Mouse (Mus musculus): ENCODE results near the gene Kdm7a. TPM values are rescaled to one million over a fixed set of nuclear protein-coding genes. Genes with fewer than 3 reads are reported as not detected.
A peak's percentile ranks its signal among the peaks of the same experiment; 100 is the strongest.

Kdm7a gene
- total RNA-seq (2015; ENCODE audit: low replicate concordance) (98.7 and 110 TPM in 2 replicates), total RNA-seq (2017; ENCODE audit: low replicate concordance) (147 and 169 TPM in 2 replicates)

DNA sequence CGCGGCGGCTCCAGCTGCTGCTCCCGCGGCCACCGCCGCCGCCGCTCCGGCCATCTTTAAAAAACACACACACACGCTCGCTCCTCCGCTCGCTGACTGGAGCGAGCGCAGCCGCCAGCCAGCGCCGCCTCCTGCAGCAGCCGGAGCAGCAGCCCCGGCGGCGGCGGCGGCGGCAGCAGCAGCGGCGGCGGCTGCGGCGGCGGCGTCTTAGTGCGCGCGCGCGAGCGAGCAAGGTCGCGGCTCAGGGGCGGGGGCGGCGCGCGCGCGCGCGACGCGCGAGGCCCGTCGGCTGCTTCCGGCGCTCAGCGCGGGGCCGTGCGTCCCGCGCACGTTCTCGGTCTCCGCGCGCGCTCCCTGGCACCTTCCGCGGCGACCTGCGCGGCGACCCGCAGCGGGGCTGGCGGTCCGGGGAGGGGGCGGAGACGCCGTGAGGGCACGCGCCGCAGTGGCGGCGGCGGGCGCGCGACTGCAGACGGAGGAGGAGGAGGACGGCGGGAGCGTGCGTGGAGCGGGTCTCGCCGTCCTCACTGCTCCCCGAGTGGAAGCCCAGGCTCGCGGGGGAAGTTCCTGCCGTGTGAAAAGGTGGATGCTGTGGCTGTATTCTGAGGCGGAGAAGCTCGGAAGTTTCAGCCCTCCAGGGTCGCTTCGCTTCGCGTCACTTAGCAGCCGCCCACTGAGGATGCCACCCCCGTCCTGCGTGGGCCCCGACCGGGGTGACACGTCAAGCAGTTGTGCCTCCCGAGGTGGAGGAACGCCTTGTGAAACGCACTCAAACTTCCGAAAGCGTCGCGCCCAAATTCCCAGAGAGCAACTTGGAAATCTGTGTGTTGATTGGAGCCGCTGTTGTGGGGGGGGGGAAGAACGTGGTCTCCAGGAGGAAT lies at the start of gene Kdm7a:
TSS of gene Kdm7a (minus strand) at position 209 of the 881 bp plus-strand sequence.
- peak; percentile 60 for ATAC-seq (replicated peaks; ENCODE audit: low FRiP score, poor library complexity, severe bottlenecking)

- no peak for ATAC-seq (replicated peaks; ENCODE audit: low FRiP score, poor library complexity, severe bottlenecking)
Measured at GRCm38 (mm10) chr6:39255271-39255670, 48.7 kb upstream of the Kdm7a start.

GRCm38 (mm10) chr6:39250055-39250454 lies 43.5 kb upstream of the Kdm7a start:
- no peak for ATAC-seq (replicated peaks; ENCODE audit: low FRiP score, poor library complexity, severe bottlenecking)

- ATAC-seq (replicated peaks; ENCODE audit: low FRiP score, poor library complexity, severe bottlenecking) = no peak
Measured at GRCm38 (mm10) chr6:39249176-39249770, 42.7 kb upstream of the Kdm7a start.

GRCm38 (mm10) chr6:39244066-39244465 lies 37.5 kb upstream of the Kdm7a start:
- no peak for ATAC-seq (replicated peaks; ENCODE audit: low FRiP score, poor library complexity, severe bottlenecking)

- ATAC-seq (replicated peaks; ENCODE audit: low FRiP score, poor library complexity, severe bottlenecking) = no peak
Measured at GRCm38 (mm10) chr6:39243511-39243961, 36.9 kb upstream of the Kdm7a start.

DNA sequence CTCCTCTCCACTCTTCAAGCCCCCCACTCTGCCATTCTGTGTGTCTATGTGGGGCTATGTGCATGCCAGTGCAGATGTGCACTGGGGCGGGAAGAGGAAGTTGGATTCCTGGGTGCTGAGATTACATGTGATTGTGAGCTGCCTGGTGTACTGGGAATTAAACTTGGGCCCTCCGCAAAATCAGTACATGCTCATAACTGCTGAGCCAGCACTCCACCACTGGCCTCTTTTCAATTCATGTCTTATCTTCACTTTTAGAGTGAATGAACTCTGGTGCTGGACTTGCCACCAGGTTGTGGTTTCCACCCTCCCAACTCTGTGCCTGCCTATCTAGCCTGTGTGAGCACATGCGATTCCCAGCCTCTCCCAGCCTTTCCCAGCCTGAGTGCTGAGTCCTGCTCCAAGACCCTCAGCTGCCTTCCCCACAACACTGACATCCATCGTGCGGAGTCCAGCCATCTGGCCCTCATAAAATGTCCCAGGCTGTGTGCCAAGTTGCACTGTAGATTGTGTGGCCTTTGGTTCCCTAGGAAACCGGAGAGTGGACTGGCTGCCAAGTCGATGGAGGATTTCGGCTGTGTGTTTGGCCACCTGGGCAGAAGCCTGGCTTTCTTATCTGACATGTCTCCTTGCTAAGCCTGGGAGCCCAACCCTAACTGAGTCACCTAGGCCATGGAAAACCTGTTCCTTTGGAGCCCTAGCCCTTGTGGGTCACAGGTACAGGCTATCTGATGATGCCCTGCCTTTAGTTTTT lies 36.3 kb upstream of the Kdm7a start:
- no peak for ATAC-seq (replicated peaks; ENCODE audit: low FRiP score, poor library complexity, severe bottlenecking)

GRCm38 (mm10) chr6:39241421-39241891 lies 34.9 kb upstream of the Kdm7a start:
- no peak for ATAC-seq (replicated peaks; ENCODE audit: low FRiP score, poor library complexity, severe bottlenecking)

DNA sequence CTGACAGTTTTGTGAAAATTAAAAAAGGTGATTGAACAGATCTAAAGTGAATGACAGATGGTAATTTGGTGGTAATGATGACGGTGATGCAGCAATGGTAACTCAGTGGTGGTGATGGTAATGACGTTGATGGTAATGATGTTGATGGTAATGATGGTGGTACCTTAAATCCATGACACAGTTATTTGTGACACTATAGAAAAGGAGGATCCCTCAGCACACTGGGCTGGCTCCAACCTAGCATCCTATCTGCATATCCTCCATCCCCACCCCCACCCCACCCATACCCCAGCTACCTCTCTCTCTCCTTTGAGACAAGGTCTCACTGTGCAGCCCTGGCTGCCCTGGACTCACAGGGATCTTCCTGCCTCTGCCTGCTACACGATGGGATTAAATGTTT lies 34.4 kb upstream of the Kdm7a start:
- ATAC-seq (replicated peaks; ENCODE audit: low FRiP score, poor library complexity, severe bottlenecking) = no peak

- ATAC-seq (replicated peaks; ENCODE audit: low FRiP score, poor library complexity, severe bottlenecking) = no peak
Measured at GRCm38 (mm10) chr6:39237887-39238286, 31.3 kb upstream of the Kdm7a start.

- no peak for ATAC-seq (replicated peaks; ENCODE audit: low FRiP score, poor library complexity, severe bottlenecking)
Measured at GRCm38 (mm10) chr6:39232617-39233016, 26.0 kb upstream of the Kdm7a start.

GRCm38 (mm10) chr6:39230664-39231063 lies 24.1 kb upstream of the Kdm7a start:
- no peak for ATAC-seq (replicated peaks; ENCODE audit: low FRiP score, poor library complexity, severe bottlenecking)

DNA sequence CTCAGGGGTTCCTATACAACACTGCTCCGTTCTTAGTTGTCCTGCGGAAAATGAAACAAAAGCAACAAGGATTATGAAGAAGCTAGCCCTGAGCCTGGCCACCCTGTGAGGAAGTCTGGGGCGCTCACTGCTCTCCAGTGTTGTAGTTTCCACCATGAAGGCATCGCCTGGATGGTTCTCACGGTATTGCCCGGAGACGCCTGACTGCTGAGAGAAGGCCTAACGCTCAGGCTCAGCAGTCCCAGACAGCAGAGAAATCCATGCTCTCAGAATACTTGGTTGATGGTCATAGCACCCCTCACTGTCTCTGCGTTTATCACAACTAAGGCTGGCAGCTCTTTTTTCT lies 20.0 kb upstream of the Kdm7a start:
- ATAC-seq (replicated peaks; ENCODE audit: low FRiP score, poor library complexity, severe bottlenecking) = no peak

- no peak for ATAC-seq (replicated peaks; ENCODE audit: low FRiP score, poor library complexity, severe bottlenecking)
Measured at GRCm38 (mm10) chr6:39225876-39226609, 19.5 kb upstream of the Kdm7a start.

- ATAC-seq (replicated peaks; ENCODE audit: low FRiP score, poor library complexity, severe bottlenecking) = no peak
Measured at GRCm38 (mm10) chr6:39223328-39223885, 16.8 kb upstream of the Kdm7a start.

DNA sequence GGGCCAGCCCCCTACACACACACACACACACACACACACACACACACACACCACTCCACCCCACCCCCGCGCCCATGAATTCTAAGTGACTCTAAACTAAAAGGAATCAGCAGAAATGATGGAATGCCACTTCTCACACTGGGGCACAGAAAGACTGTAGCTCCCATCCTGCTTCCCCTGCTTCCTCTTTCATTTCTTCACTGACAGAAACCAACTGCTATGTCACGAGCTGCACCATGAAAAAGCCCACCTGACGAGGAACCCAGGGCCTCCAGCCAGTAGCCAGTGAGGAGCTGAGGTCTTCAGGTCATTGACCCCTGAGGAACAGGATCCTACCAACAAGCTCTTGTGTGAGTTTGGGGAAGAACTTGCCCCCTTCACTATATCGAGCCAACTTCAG lies 15.9 kb upstream of the Kdm7a start:
- no peak for ATAC-seq (replicated peaks; ENCODE audit: low FRiP score, poor library complexity, severe bottlenecking)

DNA sequence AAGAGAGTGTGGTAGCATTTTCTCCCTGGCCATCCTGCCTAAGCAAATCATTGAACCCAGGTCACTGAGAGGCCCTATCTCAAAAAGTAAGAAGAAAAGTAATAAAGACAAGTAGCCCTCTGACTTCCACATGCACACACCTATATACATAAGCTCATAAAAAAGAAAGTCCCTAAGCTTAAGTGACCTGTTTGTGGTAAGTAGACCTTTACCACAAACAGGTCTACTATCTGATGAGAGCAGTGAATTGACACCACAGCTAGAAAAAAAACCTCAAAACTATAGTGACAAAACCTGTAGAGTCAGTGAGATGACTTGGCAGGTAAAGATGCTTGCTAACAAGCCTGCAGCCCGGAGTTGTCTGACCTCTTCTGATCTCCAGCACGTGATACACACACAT lies 11.4 kb upstream of the Kdm7a start:
- ATAC-seq (replicated peaks; ENCODE audit: low FRiP score, poor library complexity, severe bottlenecking) = no peak

- ATAC-seq (replicated peaks; ENCODE audit: low FRiP score, poor library complexity, severe bottlenecking) = no peak
Measured at GRCm38 (mm10) chr6:39217138-39217537, 10.5 kb upstream of the Kdm7a start.

- no peak for ATAC-seq (replicated peaks; ENCODE audit: low FRiP score, poor library complexity, severe bottlenecking)
Measured at GRCm38 (mm10) chr6:39214949-39215606, 8.5 kb upstream of the Kdm7a start.

All from erythroid progenitor cell, adult 5-6 weeks (primary cell).